Mouse (Mus musculus) embryo, embryonic 11.5 days (tissue): ENCODE results near the gene Man2c1.

Source experiments
- DNase-seq: peaks from one replicate; pipeline ENCODE4 v3.0.0-alpha.2; 2012; ENCODE audit warnings: low read depth, low spot score

The Man2c1 gene

DNA sequence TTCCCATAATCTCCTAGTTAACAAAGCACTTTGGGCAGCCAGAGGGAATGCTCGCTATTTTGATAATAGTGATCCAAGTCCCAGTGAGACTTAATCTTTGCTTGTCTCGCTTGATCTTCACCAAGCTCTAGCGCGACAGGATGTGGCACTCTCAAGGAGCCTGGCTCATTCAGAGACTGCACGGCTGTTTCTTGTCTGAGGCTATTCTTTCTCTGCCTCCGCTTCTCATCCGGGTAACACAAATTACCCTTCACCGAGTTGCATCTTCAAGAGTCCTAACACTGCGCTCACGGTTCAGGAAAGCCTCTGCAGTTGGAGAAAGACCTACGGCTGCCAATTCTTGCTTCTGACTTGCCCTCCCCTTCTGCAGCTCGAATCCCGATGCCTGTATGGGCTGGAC is 27.0 kb downstream of the Man2c1 start:
- DNase-seq = no peak

DNA sequence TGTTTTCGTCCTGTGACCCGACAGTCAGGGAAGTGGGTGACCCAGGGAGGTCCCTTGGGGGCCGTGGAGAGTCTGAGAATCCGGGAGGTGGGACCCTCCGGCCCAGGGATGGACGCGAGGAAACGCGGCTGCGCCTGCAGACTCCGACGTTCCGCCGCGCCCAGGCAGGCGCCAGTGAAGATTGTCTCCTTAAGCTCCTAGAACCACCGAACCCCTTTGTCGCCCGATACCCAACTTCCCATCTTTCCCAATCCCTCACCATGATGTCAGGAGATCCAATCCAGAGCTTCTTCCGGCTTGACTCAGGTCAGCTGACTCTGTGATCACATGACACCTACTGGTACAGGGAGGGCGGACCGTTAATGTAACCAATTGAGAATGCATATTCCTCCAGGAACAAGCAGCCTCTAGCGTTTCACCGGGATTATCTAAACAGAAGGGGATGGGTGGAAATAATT is 27.6 kb downstream of the Man2c1 start, which contains the start of gene Commd4:
Gene Commd4 (minus strand): TSS at position 319 of the 458 bp plus-strand sequence.
- DNase-seq = peak; percentile 87

DNA sequence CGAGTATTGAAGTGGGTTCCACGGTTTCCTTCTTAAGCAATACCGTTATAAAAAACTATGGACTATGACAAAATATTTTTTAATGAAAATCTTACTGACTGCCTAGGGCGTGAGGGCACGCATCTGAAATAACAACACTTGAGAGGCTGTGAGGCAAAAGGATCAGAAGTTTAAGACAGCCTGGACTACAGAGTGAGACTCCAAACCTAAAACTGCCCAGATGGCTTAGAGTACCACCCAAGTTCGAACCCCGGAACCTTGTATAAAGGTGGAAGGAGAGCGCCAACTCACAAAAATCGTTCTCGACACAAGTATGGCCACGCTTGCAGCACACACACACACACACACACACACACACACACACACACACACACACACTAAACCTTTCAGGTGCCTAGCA is 28.0 kb downstream of the Man2c1 start:
- DNase-seq = no peak

DNA sequence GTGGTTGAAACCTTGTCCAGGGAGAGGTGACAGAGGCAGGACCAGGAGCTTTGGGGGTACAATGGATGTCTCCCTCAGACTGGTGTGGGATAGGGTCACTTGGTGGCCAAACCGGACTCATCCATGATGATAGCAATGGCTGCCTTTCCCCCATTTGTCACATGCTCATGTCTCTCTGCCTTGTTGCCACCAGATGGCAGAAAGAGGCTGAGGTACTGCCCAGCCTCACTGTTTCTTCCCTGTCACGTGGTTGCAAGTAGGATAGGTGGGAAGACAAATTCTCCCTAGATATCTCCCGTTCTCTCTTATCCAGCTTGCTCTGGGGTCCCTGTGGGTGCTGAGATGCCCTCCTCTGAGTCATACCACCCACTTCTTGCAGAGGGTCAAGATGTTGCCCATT is 32.0 kb downstream of the Man2c1 start:
- no peak for DNase-seq

DNA sequence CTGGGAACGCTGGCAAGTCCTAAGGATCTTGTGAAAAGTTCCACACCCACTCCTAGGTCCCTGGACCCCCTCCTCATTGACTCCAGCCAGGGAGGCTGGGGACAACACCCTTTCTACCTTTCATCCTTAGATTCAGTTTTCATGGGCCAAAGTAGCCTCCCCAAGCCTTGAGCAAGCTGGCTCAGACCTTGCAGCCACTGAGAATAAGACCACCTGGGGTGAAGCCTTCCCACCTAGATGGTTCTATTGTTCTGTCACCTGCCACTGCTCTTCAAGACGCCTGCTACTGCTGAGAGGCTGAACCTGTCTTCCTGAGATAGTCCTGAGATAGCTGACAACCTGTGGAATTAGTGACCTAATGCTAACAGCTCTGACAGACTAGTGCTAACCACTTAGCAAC is 32.6 kb downstream of the Man2c1 start:
- DNase-seq = no peak

DNA sequence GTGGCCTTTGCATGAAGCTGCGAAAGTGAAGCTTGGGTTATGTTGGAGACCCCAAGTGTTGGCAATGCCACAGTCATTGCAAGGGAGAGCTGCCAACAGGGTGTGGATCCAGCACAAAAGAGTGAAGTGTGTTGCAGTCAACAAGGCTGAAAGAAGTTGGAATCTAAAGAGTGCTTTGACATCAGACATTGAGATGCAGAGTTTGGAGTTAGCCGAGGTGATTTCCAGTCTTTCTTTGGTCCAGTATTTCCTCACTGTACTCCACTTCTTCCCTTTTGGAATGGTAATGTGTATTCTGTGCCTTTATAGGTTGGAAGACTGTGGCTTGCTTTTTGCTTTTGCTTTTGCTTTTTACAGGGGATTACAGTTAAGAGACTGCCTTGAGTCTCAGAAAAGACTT is 35.7 kb downstream of the Man2c1 start:
- no peak for DNase-seq

DNA sequence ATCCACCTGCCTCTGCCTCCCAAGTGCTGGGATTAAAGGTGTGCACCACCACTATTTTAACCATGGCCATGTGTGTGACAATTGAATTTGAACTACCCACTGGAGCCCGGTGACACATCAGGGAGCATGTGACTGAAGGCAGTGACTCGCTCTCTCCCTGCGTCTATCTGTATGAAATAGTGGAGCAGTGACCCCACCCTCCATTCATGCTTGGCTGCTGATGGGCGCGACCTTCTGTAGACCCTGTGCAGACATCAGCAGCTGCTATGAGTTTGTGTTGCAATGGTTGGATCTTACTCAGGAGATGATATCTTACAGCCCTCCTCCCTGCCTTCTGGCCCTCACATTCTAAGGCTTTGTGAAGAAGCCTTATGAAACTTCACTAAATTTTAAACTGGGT is 37.9 kb downstream of the Man2c1 start:
- no peak for DNase-seq
